Mouse (Mus musculus): Measurements from ENCODE around the gene Zdhhc12.

Gene Zdhhc12

GRCm38 (mm10) chr2:30100214-30100613, 6.8 kb upstream of the Zdhhc12 start:
- DNase-seq (ENCODE audit: low spot score) = no peak

- peak; percentile 39 for DNase-seq (ENCODE audit: low spot score)
Observed at GRCm38 (mm10) chr2:30095882-30096527, 2.6 kb upstream of the Zdhhc12 start.

- no peak for DNase-seq (ENCODE audit: low spot score)
Observed at GRCm38 (mm10) chr2:30094208-30094588, 750 bp upstream of the Zdhhc12 start.

- DNase-seq (ENCODE audit: low spot score) = no peak
Observed at GRCm38 (mm10) chr2:30092280-30092918, 1.0 kb downstream of the Zdhhc12 start.

GRCm38 (mm10) chr2:30091521-30091920, 1.9 kb downstream of the Zdhhc12 start:
- no peak for DNase-seq (ENCODE audit: low spot score)

GRCm38 (mm10) chr2:30087310-30087709, 6.1 kb downstream of the Zdhhc12 start:
- DNase-seq (ENCODE audit: low spot score) = no peak

GRCm38 (mm10) chr2:30084632-30085031, 8.8 kb downstream of the Zdhhc12 start:
- no peak for DNase-seq (ENCODE audit: low spot score)

GRCm38 (mm10) chr2:30084113-30084512, 9.3 kb downstream of the Zdhhc12 start:
- no peak for DNase-seq (ENCODE audit: low spot score)

GRCm38 (mm10) chr2:30080181-30080800, 13.2 kb downstream of the Zdhhc12 start:
- DNase-seq (ENCODE audit: low spot score) = no peak

- no peak for DNase-seq (ENCODE audit: low spot score)
Observed at GRCm38 (mm10) chr2:30078760-30079159, 14.7 kb downstream of the Zdhhc12 start.

- no peak for DNase-seq (ENCODE audit: low spot score)
Observed at GRCm38 (mm10) chr2:30078349-30078712, 15.1 kb downstream of the Zdhhc12 start.

- DNase-seq (ENCODE audit: low spot score) = peak; percentile 77
Observed at GRCm38 (mm10) chr2:30077502-30078348, 15.7 kb downstream of the Zdhhc12 start, which contains the start of gene Pkn3. TSS of gene Pkn3 (plus strand) at chr2:30077684.

- DNase-seq (ENCODE audit: low spot score) = no peak
Observed at GRCm38 (mm10) chr2:30076959-30077358, 16.5 kb downstream of the Zdhhc12 start.

GRCm38 (mm10) chr2:30076439-30076838, 17.0 kb downstream of the Zdhhc12 start:
- no peak for DNase-seq (ENCODE audit: low spot score)

GRCm38 (mm10) chr2:30075625-30076024, 17.8 kb downstream of the Zdhhc12 start:
- no peak for DNase-seq (ENCODE audit: low spot score)

GRCm38 (mm10) chr2:30073285-30073684, 20.2 kb downstream of the Zdhhc12 start:
- no peak for DNase-seq (ENCODE audit: low spot score)

- no peak for DNase-seq (ENCODE audit: low spot score)
Observed at GRCm38 (mm10) chr2:30072875-30073274, 20.6 kb downstream of the Zdhhc12 start.

GRCm38 (mm10) chr2:30067962-30068361, 25.5 kb downstream of the Zdhhc12 start:
- DNase-seq (ENCODE audit: low spot score) = no peak

- peak; percentile 33 for DNase-seq (ENCODE audit: low spot score)
Observed at GRCm38 (mm10) chr2:30067031-30067888, 26.2 kb downstream of the Zdhhc12 start.

- peak; percentile 92 for DNase-seq (ENCODE audit: low spot score)
Observed at GRCm38 (mm10) chr2:30066046-30066901, 27.2 kb downstream of the Zdhhc12 start.

GRCm38 (mm10) chr2:30064298-30064697, 29.1 kb downstream of the Zdhhc12 start:
- DNase-seq (ENCODE audit: low spot score) = no peak

Data from layer of hippocampus, adult 11-12 months (tissue).